22 mouse cellular contexts compared by ENCODE assay signal in genomic region chr14:78120286-78120685, GRCm38 (mm10). TPM values are rescaled to one million over a fixed set of nuclear protein-coding genes. Genes with fewer than 3 reads are reported as not detected.
"Had no signal": no experiment of that assay in that cellular context is flagged by ENCODE, and none has a peak within 500 bp of the region (broad histone marks: within the 10 kb centered on the region; RNA-seq: fewer than 3 reads in every experiment).

No protein-coding gene starts in this region.

- H3K36me3 ChIP-seq: limb, embryonic 12.5 days; limb, embryonic 15.5 days had no signal

- H3K4me2 ChIP-seq: limb, embryonic 12.5 days; limb, embryonic 15.5 days; liver, embryonic 11.5 days; lung, embryonic 14.5 days had no signal

- DNase-seq: kidney, postnatal 25 days; left cerebral cortex, postnatal 4 days; liver, postnatal 0 days; lung, embryonic 14.5 days; midbrain, embryonic 14.5 days; thymus, adult 2 months; thymus, postnatal 14 days; thymus, postnatal 4 days had no signal

- ATAC-seq: liver, postnatal 0 days; lung, postnatal 0 days had no signal

- H3K27ac ChIP-seq: kidney, postnatal 0 days; limb, embryonic 12.5 days; limb, embryonic 15.5 days; liver, embryonic 14.5 days; macrophage; stomach, postnatal 0 days had no signal

- H3K9ac ChIP-seq: limb, embryonic 12.5 days; limb, embryonic 15.5 days; liver, embryonic 14.5 days; liver, postnatal 0 days; lung, embryonic 14.5 days had no signal

- H3K27me3 ChIP-seq: limb, embryonic 12.5 days; limb, embryonic 15.5 days had no signal

- H3K4me3 ChIP-seq: limb, embryonic 12.5 days; limb, embryonic 15.5 days had no signal

- H3K9me3 ChIP-seq: limb, embryonic 12.5 days; limb, embryonic 15.5 days had no signal

RNA-seq across cellular contexts. Expression of gene Fam216b, which starts 31.5 kb away (rescaled TPM):
- polyA plus RNA-seq: kidney, embryonic 14.5 days; kidney, postnatal 0 days; large intestine, adult 2 months; limb, embryonic 12.5 days; limb, embryonic 15.5 days; liver, embryonic 11.5 days; liver, embryonic 14.5 days; liver, postnatal 0 days; lung, embryonic 14.5 days; macrophage; neural tube, embryonic 11.5 days; small intestine, adult 2 months; spleen, adult 2 months; stomach, embryonic 14.5 days had no signal
